Mouse (Mus musculus) G1E (cell line): ENCODE results near the gene Zfp740.

Source experiments
- CTCF ChIP-seq: IDR thresholded peaks from 2 replicates; pipeline ENCODE4 v1.5.1; 2012; ENCODE audit warnings: low read depth, low read length, inconsistent platforms, mixed read lengths
- GATA1 ChIP-seq: IDR thresholded peaks from 2 replicates; pipeline ENCODE4 v1.6.1; 2012; ENCODE audit warnings: borderline replicate concordance, low read length, inconsistent platforms, mixed read lengths

GRCm38 (mm10) chr15:102216459-102217228, 13.6 kb downstream of the Zfp740 start:
- no peak for TF ChIP-seq CTCF
- TF ChIP-seq GATA1 = no peak
